Mouse (Mus musculus) embryonic facial prominence, embryonic 11.5 days (tissue): ENCODE data around the gene Spag4. TPM values are rescaled to one million over a fixed set of nuclear protein-coding genes. Genes with fewer than 3 reads are reported as not detected.

Source experiments
- ATAC-seq: fragments of 200-750 bp; cut with Nextera tagmentation; replicated peaks from 2 replicates; pipeline ENCODE4 v1.8.0; 2017; ENCODE audit warnings: low read depth; ENCODE audit not compliant: insufficient number of reproducible peaks, low FRiP score, low TSS enrichment
- DNase-seq: peaks from one replicate; pipeline ENCODE4 v3.0.0-alpha.2; 2015; ENCODE audit warnings: low spot score
- H3K27ac ChIP-seq: fragments of 300-500 bp; sonication (generic); replicated peaks from 2 replicates; pipeline ENCODE4 v1.5.1; 2014; ENCODE audit warnings: mild to moderate bottlenecking, low read depth, low read length, control low read depth
- H3K27me3 ChIP-seq: fragments of 300-500 bp; sonication (generic); 2 replicates; pipeline ENCODE4 v1.6.1; 2014; ENCODE audit warnings: mild to moderate bottlenecking, low read length, moderate library complexity, mixed read lengths; ENCODE audit not compliant: control insufficient read depth, insufficient read depth
- H3K36me3 ChIP-seq: fragments of 300-500 bp; sonication (generic); replicated peaks from 2 replicates; pipeline ENCODE4 v1.6.1; 2014; ENCODE audit warnings: low read depth, mild to moderate bottlenecking, low read length, moderate library complexity, mixed read lengths; ENCODE audit not compliant: control insufficient read depth, insufficient read depth
- H3K4me1 ChIP-seq: fragments of 300-500 bp; sonication (generic); 2 replicates; pipeline ENCODE4 v1.6.1; 2014; ENCODE audit warnings: low read length, mixed read lengths; ENCODE audit not compliant: control insufficient read depth, insufficient read depth
- H3K4me2 ChIP-seq: fragments of 300-500 bp; sonication (generic); 2 replicates; pipeline ENCODE4 v1.6.1; 2014; ENCODE audit warnings: low read depth, mild to moderate bottlenecking, control low read depth, low read length, moderate library complexity
- H3K4me3 ChIP-seq: fragments of 300-500 bp; sonication (generic); 2 replicates; pipeline ENCODE4 v1.5.1; 2014; ENCODE audit warnings: low read depth, low read length, control low read depth
- H3K9ac ChIP-seq: fragments of 300-500 bp; sonication (generic); replicated peaks from 2 replicates; pipeline ENCODE4 v1.6.1; 2014; ENCODE audit warnings: mild to moderate bottlenecking, control low read depth, low read length
- H3K9me3 ChIP-seq: fragments of 300-500 bp; sonication (generic); replicated peaks from 2 replicates; pipeline ENCODE4 v1.6.1; 2016; ENCODE audit warnings: mild to moderate bottlenecking, low read length, inconsistent platforms, mixed read lengths; ENCODE audit not compliant: control insufficient read depth
- WGBS: fragments of 180-500 bp; shearing (Covaris S2); extraction: QIAGEN DNeasy Blood & Tissue Kit; methylation state at CpG from one replicate; pipeline ENCODE4 v1.1.7; 2014; 5-methylcytosine and 5-hydroxymethylcytosine counted together
- polyA plus RNA-seq: library from polyadenylated mRNA; unstranded; fragments of >200 nt; fragmentation: Nextera tagmentation; extraction: Ambion mirVana; gene quantifications from 2 replicates; pipeline ENCODE4 v1.2.1, GENCODE M21; 2014

The Spag4 gene
- polyA plus RNA-seq, 1 experiment from 2014 or later = 4.4 TPM

DNA sequence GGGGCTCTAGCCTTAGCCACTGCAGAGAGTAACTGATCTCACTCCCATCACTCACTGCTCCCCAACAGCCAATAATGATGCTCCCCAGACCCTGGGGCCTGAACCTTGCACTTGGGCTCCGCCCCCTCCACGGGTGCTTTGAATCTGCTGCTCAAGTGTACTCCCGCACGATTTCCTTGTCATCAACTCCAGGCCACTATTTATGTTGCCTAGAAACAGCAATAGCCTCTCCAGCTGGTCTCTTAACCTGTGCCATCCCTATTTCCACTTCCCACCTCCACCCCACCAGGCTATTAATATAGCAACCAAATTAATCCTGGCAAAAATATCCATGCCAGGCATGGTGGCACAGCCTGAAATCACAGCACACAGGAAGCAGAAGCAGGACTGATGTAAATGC lies 14.7 kb downstream of the Spag4 start:
- Histone ChIP-seq H3K36me3 (peaks cover 10% of the 10 kb centered on the region), H3K4me3 (no peak overlapping the region), H3K9me3 (no peaks in the 10 kb centered on the region), H3K27me3 (no peaks in the 10 kb centered on the region), H3K9ac (no peak overlapping the region), H3K4me1 (no peaks in the 10 kb centered on the region), H3K27ac (no peak overlapping the region), H3K4me2 (no peak overlapping the region)
- 61% methylated on average over 4 of the region's 4 CpGs for WGBS
- ATAC-seq (no peak), DNase-seq (no peak)

DNA sequence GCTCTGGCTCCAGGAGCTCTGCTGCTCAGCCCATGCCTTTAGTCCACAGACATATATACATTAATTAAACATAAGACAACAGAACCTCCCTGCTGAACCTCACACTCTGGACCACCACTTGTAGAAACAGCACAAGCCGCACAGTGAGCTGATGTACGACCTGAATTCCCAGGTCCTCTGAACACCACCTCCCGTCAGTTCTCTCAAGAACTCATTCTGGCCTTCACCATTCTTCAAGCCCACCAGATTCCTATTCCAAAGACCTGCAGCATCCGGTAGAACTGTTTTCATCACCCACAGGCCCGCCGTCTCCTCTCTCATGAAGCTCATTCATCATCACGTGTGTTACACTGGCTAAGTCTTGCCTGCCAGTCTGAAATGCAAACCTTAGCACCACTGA lies 15.4 kb downstream of the Spag4 start:
- H3K4me1 ChIP-seq = no peaks in the 10 kb centered on the region
- no peak overlapping the region for H3K9ac ChIP-seq
- DNase-seq = no peak
- H3K4me2 ChIP-seq = no peak overlapping the region
- H3K27me3 ChIP-seq = no peaks in the 10 kb centered on the region
- no peak for ATAC-seq
- no peak overlapping the region for H3K4me3 ChIP-seq
- H3K9me3 ChIP-seq = no peaks in the 10 kb centered on the region
- no peak overlapping the region for H3K27ac ChIP-seq
- WGBS = 93% methylated on average over 7 of the region's 7 CpGs
- H3K36me3 ChIP-seq = peaks cover 8% of the 10 kb centered on the region

- Histone ChIP-seq H3K9ac (no peak overlapping the region), H3K4me1 (no peaks in the 10 kb centered on the region), H3K27ac (no peak overlapping the region), H3K4me2 (no peak overlapping the region), H3K9me3 (no peaks in the 10 kb centered on the region), H3K27me3 (no peaks in the 10 kb centered on the region), H3K4me3 (no peak overlapping the region), H3K36me3 (no peaks in the 10 kb centered on the region)
- 91% methylated on average over 3 of the region's 3 CpGs for WGBS
- ATAC-seq (no peak), DNase-seq (no peak)
Measured at GRCm38 (mm10) chr2:156084541-156084940, 19.6 kb downstream of the Spag4 start.

DNA sequence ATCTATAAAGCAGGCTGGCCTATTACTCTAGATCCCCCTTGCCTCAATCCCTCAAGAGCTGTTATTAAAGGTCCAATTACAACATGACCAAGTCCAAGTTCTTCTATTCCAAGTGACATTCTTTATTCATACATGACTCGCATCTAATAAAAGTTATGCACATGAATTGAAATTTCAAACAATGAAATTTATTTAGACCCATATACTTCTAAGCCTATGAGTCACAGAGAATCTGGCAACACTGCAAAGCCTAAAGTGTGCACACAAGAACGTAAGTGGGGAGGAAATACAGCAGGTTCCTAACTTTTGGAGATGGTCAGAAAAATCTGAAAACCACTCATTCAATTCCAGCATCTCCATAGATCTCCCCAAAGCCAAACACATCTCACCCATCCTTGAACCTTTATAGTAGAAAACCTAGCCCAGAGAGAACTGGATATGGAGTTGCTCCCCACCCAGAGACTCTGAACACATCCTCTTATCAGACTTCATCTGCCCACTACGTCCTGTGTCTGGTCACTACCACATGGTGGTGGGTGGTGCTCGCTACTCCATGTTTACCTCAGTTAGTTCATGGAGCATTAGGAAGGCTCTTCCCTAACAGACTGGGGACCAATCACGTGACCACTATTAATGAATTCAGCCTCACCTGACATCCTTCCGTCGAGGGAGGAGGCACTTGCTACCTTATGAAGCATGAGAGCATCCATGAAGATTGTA lies 22.6 kb downstream of the Spag4 start:
- no peak overlapping the region for H3K27ac ChIP-seq
- no peak for ATAC-seq
- no peaks in the 10 kb centered on the region for H3K9me3 ChIP-seq
- H3K36me3 ChIP-seq = no peaks in the 10 kb centered on the region
- no peaks in the 10 kb centered on the region for H3K27me3 ChIP-seq
- no peak overlapping the region for H3K9ac ChIP-seq
- DNase-seq = no peak
- H3K4me3 ChIP-seq = no peak overlapping the region
- H3K4me1 ChIP-seq = no peaks in the 10 kb centered on the region
- WGBS = 88% methylated on average over 7 of the region's 7 CpGs
- H3K4me2 ChIP-seq = no peak overlapping the region

- Histone ChIP-seq H3K9ac (no peak overlapping the region), H3K36me3 (no peaks in the 10 kb centered on the region), H3K27ac (no peak overlapping the region), H3K4me1 (no peaks in the 10 kb centered on the region), H3K27me3 (no peaks in the 10 kb centered on the region), H3K9me3 (no peaks in the 10 kb centered on the region), H3K4me2 (no peak overlapping the region), H3K4me3 (no peak overlapping the region)
- ATAC-seq = no peak
- WGBS = 79% methylated on average over 1 of the region's 1 CpGs
- no peak for DNase-seq
Measured at GRCm38 (mm10) chr2:156089799-156090198, 24.8 kb downstream of the Spag4 start.

GRCm38 (mm10) chr2:156091926-156092325 lies 27.0 kb downstream of the Spag4 start:
- WGBS = 87% methylated on average over 5 of the region's 5 CpGs
- Histone ChIP-seq H3K27me3 (no peaks in the 10 kb centered on the region), H3K4me3 (no peak overlapping the region), H3K9me3 (no peaks in the 10 kb centered on the region), H3K27ac (no peak overlapping the region), H3K36me3 (peaks cover 3% of the 10 kb centered on the region), H3K9ac (no peak overlapping the region), H3K4me1 (no peaks in the 10 kb centered on the region), H3K4me2 (no peak overlapping the region)
- ATAC-seq = no peak
- DNase-seq = no peak

- Histone ChIP-seq H3K9ac (peak overlapping the region; percentile 98), H3K4me3 (peak overlapping the region; percentile 89), H3K27ac (peak overlapping the region; percentile 82), H3K4me2 (peak overlapping the region; percentile 47), H3K27me3 (no peaks in the 10 kb centered on the region), H3K9me3 (no peaks in the 10 kb centered on the region), H3K36me3 (no peaks in the 10 kb centered on the region), H3K4me1 (no peaks in the 10 kb centered on the region)
- WGBS = 1% methylated on average over 16 of the region's 16 CpGs
- peak; percentile 80 for ATAC-seq
- peak; percentile 61 for DNase-seq
Measured at GRCm38 (mm10) chr2:156110627-156111357, 45.8 kb downstream of the Spag4 start.

GRCm38 (mm10) chr2:156111358-156112079 lies 46.5 kb downstream of the Spag4 start, which contains the start of the genes Cpne1 and Rbm12:
TSS of gene Cpne1 (minus strand) at chr2:156111965.
TSS of gene Rbm12 (minus strand) at chr2:156111978.
- Histone ChIP-seq H3K27me3 (no peaks in the 10 kb centered on the region), H3K9me3 (no peaks in the 10 kb centered on the region), H3K4me2 (peak within 1 kb of the TSS; percentile 47), H3K4me1 (no peaks in the 10 kb centered on the region), H3K36me3 (no peaks in the 10 kb centered on the region), H3K27ac (peak within 1 kb of the TSS; percentile 82), H3K4me3 (peak within 1 kb of the TSS; percentile 89), H3K9ac (peak within 1 kb of the TSS; percentile 98)
- DNase-seq (peak; percentile 96), ATAC-seq (peak; percentile 89)
- under 1% methylated on average over 73 of the region's 74 CpGs for WGBS
